In genomic region chr9:77450447-77450846, GRCm38 (mm10) we compare ENCODE assay signal across 32 mouse cellular contexts.
"Had no signal": no experiment of that assay in that cellular context is flagged by ENCODE, and none has a peak within 500 bp of the region (broad histone marks: within the 10 kb centered on the region; RNA-seq: fewer than 3 reads in every experiment).

No protein-coding gene starts in this region.

- H3K36me3 ChIP-seq: liver, embryonic 15.5 days; lung, embryonic 15.5 days; midbrain, embryonic 13.5 days; midbrain, embryonic 15.5 days; neural tube, embryonic 12.5 days had no signal

- H3K9me3 ChIP-seq: limb, embryonic 10.5 days; limb, embryonic 12.5 days; limb, embryonic 13.5 days; limb, embryonic 15.5 days; liver, embryonic 12.5 days; liver, embryonic 13.5 days; liver, embryonic 15.5 days; lung, embryonic 15.5 days; megakaryocyte, embryonic 14.5 days; midbrain, embryonic 10.5 days; midbrain, embryonic 12.5 days; midbrain, embryonic 13.5 days; midbrain, embryonic 15.5 days; neural tube, embryonic 12.5 days had no signal

- H3K9ac ChIP-seq: limb, embryonic 12.5 days; limb, embryonic 13.5 days; limb, embryonic 15.5 days; liver, embryonic 12.5 days; liver, embryonic 13.5 days; liver, embryonic 14.5 days; liver, embryonic 15.5 days; liver, postnatal 0 days; lung, embryonic 14.5 days; lung, embryonic 15.5 days; midbrain, embryonic 12.5 days; midbrain, embryonic 13.5 days; midbrain, embryonic 15.5 days; neural tube, embryonic 12.5 days had no signal

- H3K4me2 ChIP-seq: limb, embryonic 12.5 days; limb, embryonic 13.5 days; limb, embryonic 15.5 days; liver, embryonic 11.5 days; liver, embryonic 12.5 days; liver, embryonic 13.5 days; liver, embryonic 15.5 days; lung, embryonic 14.5 days; lung, embryonic 15.5 days; midbrain, embryonic 11.5 days; midbrain, embryonic 12.5 days; midbrain, embryonic 13.5 days; midbrain, embryonic 15.5 days; neural tube, embryonic 12.5 days had no signal

- H3K4me3 ChIP-seq: limb, embryonic 10.5 days; limb, embryonic 12.5 days; limb, embryonic 13.5 days; limb, embryonic 15.5 days; liver, embryonic 12.5 days; liver, embryonic 13.5 days; liver, embryonic 15.5 days; lung, embryonic 15.5 days; megakaryocyte, embryonic 14.5 days; midbrain, embryonic 10.5 days; midbrain, embryonic 12.5 days; midbrain, embryonic 13.5 days; midbrain, embryonic 15.5 days; myocyte; neural tube, embryonic 12.5 days had no signal

- H3K27me3 ChIP-seq: limb, embryonic 12.5 days; limb, embryonic 13.5 days; limb, embryonic 15.5 days; liver, embryonic 12.5 days; liver, embryonic 13.5 days; liver, embryonic 15.5 days; lung, embryonic 15.5 days; megakaryocyte, embryonic 14.5 days; midbrain, embryonic 12.5 days; midbrain, embryonic 13.5 days; midbrain, embryonic 15.5 days; neural tube, embryonic 12.5 days had no signal

- H3K4me1 ChIP-seq: limb, embryonic 15.5 days; liver, embryonic 12.5 days; liver, embryonic 13.5 days; liver, embryonic 15.5 days; lung, embryonic 15.5 days; midbrain, embryonic 15.5 days; neural tube, embryonic 12.5 days had no signal

- H3K27ac ChIP-seq: limb, embryonic 10.5 days; limb, embryonic 12.5 days; limb, embryonic 13.5 days; limb, embryonic 15.5 days; liver, embryonic 12.5 days; liver, embryonic 13.5 days; liver, embryonic 14.5 days; liver, embryonic 15.5 days; lung, embryonic 15.5 days; macrophage; midbrain, embryonic 10.5 days; midbrain, embryonic 12.5 days; midbrain, embryonic 13.5 days; midbrain, embryonic 15.5 days; neural tube, embryonic 12.5 days had no signal

- DNase-seq: left cerebral cortex, postnatal 4 days; liver; liver, embryonic 13.5 days; liver, postnatal 0 days; lung, adult 18-20 months; lung, adult 2 months; lung, embryonic 14.5 days; lung, postnatal 10 days; lung, postnatal 14 days; lung, postnatal 36 days; lung, postnatal 4 days; midbrain, embryonic 14.5 days had no signal

- ATAC-seq: liver, embryonic 12.5 days; liver, postnatal 0 days; lung, postnatal 0 days; midbrain, embryonic 13.5 days; midbrain, embryonic 15.5 days; midbrain, embryonic 16.5 days had no signal
